Mouse (Mus musculus): ENCODE results near the gene Srsf3.

DNA sequence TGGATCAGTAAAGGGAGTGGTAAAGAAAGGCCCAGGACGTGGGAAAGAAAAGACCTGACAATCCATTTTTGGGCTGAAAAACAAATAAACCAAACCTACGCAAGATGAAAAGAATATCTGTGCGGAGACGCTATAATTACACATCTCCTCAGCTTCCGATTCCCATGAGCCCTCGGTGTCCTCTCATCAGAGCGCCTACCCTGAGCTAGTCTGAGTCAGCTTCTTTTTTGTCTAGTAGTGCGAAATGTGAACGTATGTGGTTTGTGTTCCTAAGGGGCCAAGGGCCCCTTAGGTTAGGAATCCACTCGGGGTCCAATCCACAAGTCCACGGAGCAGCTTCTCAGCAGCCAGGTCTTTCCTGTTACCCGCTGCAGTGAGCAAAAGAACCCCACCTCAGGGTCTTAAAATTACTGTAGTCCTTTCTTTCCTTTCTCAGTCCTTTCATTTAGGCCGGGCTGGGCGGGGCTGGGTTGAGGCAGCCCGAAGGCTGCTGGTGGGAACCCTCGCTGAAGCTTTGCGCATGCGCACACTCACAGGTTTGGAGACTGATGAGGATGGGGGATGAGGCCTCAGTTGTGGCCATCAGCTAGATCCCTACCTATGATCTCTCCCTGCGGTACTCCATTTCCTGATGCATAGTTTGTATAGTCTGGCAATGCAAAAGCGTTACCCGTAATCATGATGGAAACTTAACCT, 33.0 kb downstream of the Srsf3 start:
- TF ChIP-seq CTCF (IDR thresholded peaks at IDR 0.05; ENCODE audit: borderline replicate concordance, extremely low read depth, insufficient read depth, insufficient read length) (no peak), POLR2A (IDR thresholded peaks at IDR 0.05; ENCODE audit: borderline replicate concordance, extremely low read depth, insufficient read depth, insufficient read length, poor library complexity, severe bottlenecking) (no peak)

Measured in brain, embryonic 14.5 days (tissue).